Mouse (Mus musculus) liver, postnatal 0 days (tissue): Measurements from ENCODE around the gene Pafah1b2.

Experiments
- CTCF ChIP-seq: sonication (generic); IDR thresholded peaks from 2 replicates; pipeline ENCODE4 v1.5.1; 2016; ENCODE audit warnings: antibody characterized with exemption, low read depth
- EP300 ChIP-seq: IDR thresholded peaks from 2 replicates; pipeline ENCODE4 v1.6.1; 2016; ENCODE audit warnings: antibody characterized with exemption, low read depth, mild to moderate bottlenecking

- no peak for TF ChIP-seq CTCF
- TF ChIP-seq EP300, result no peak
Observed at GRCm38 (mm10) chr9:45946872-45947183, 65.7 kb downstream of the Pafah1b2 start.
